Mouse (Mus musculus): ENCODE measurements around the gene Tfdp2.

DNA sequence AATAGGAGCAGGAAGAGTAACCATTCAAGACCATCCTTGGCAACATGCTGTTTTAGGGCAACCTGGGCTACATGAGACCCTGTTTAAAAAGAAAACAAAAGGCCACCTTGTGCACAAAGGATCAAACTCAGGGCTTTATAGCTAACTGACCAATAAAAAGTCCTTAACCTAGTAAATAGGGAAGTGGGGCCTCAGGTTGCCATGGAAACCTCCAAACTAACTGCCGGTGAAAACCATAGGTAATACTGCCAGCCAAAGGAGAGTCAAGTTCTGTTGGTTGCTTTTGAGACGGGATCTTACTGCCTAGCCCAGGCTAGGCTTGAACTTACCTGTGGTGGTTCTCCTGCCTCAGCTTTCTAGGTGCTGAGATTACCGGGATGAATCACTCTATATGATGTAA lies 25.5 kb upstream of the Tfdp2 start:
- no peak for TF ChIP-seq GATA1 (IDR thresholded peaks at IDR 0.05; ENCODE audit: borderline replicate concordance, low read length)
- no peak for TF ChIP-seq FLI1 (IDR thresholded peaks at IDR 0.05; ENCODE audit: low read length)
